Mouse (Mus musculus): ENCODE results near the gene Myl7.

- TF ChIP-seq POLR2A (IDR thresholded peaks at IDR 0.05; ENCODE audit: borderline replicate concordance, extremely low read depth, low read depth, low read length) (no peak), CTCF (IDR thresholded peaks at IDR 0.05; ENCODE audit: insufficient read depth, low read length) (no peak)
Measured at GRCm38 (mm10) chr11:5905778-5906518, 7.4 kb upstream of the Myl7 start.

All from lung, adult 2 months (tissue).